Mouse (Mus musculus) intestine, embryonic 14.5 days (tissue): ENCODE measurements at regions not wholly inside any gene's neighbourhood (a gene's known extent, or its start where the extent isn't known, plus 50 kb on each side); places are given as distances from the start of the nearest gene placed in this dataset.

Source experiments
- ATAC-seq: fragments of 200-750 bp; cut with Nextera tagmentation; replicated peaks from 2 replicates; pipeline ENCODE4 v1.8.0; 2017; ENCODE audit warnings: low read depth, moderate number of reproducible peaks, moderate TSS enrichment, moderate library complexity; ENCODE audit not compliant: low FRiP score, low TSS enrichment
- DNase-seq: peaks from one replicate; pipeline ENCODE4 v3.0.0-alpha.2; 2018; ENCODE audit warnings: low spot score
- H3K27ac ChIP-seq: fragments of 300-500 bp; sonication (generic); 2 replicates; pipeline ENCODE4 v1.5.1; 2014; ENCODE audit warnings: low read depth, mild to moderate bottlenecking, control low read depth
- H3K27me3 ChIP-seq: fragments of 300-500 bp; sonication (generic); replicated peaks from 2 replicates; pipeline ENCODE4 v1.6.1; 2014; ENCODE audit warnings: low read length, control low read depth; ENCODE audit not compliant: control insufficient read depth, insufficient read depth
- H3K36me3 ChIP-seq: fragments of 300-500 bp; sonication (generic); 2 replicates; pipeline ENCODE4 v1.6.1; 2014; ENCODE audit warnings: low read length, control low read depth; ENCODE audit not compliant: control insufficient read depth, insufficient read depth
- H3K4me1 ChIP-seq: fragments of 300-500 bp; sonication (generic); replicated peaks from 2 replicates; pipeline ENCODE4 v1.6.1; 2014; ENCODE audit warnings: low read length, control low read depth, mixed read lengths; ENCODE audit not compliant: control insufficient read depth, insufficient read depth
- H3K4me2 ChIP-seq: fragments of 300-500 bp; sonication (generic); 2 replicates; pipeline ENCODE4 v1.6.1; 2014; ENCODE audit warnings: low read length
- H3K4me3 ChIP-seq: fragments of 300-500 bp; sonication (generic); 2 replicates; pipeline ENCODE4 v1.5.1; 2014; ENCODE audit warnings: low read depth, low read length, control low read depth, mixed read lengths
- H3K9ac ChIP-seq: fragments of 300-500 bp; sonication (generic); 2 replicates; pipeline ENCODE4 v1.6.1; 2014; ENCODE audit warnings: mild to moderate bottlenecking, low read length
- H3K9me3 ChIP-seq: fragments of 300-500 bp; sonication (generic); 2 replicates; pipeline ENCODE4 v1.6.1; 2016; ENCODE audit warnings: low read length, control low read depth; ENCODE audit not compliant: control insufficient read depth
- WGBS: fragments of 180-500 bp; shearing (Covaris S2); extraction: QIAGEN DNeasy Blood & Tissue Kit; methylation state at CpG from one replicate; pipeline ENCODE4 v1.1.7; 2014; 5-methylcytosine and 5-hydroxymethylcytosine counted together

GRCm38 (mm10) chr11:63460146-63460545 is 331.4 kb downstream of the Pmp22 start:
- no peaks in the 10 kb centered on the region for H3K9me3 ChIP-seq
- H3K36me3 ChIP-seq = no peaks in the 10 kb centered on the region
- no peak overlapping the region for H3K4me2 ChIP-seq
- no peak overlapping the region for H3K9ac ChIP-seq
- WGBS = 78% methylated on average over 7 of the region's 7 CpGs
- H3K4me3 ChIP-seq = no peak overlapping the region
- DNase-seq (no peak), ATAC-seq (no peak)
- no peaks in the 10 kb centered on the region for H3K4me1 ChIP-seq
- H3K27me3 ChIP-seq = no peaks in the 10 kb centered on the region
- no peak overlapping the region for H3K27ac ChIP-seq

- ATAC-seq = no peak
- Histone ChIP-seq H3K27ac (no peak overlapping the region), H3K9me3 (no peaks in the 10 kb centered on the region), H3K4me2 (no peak overlapping the region), H3K4me3 (no peak overlapping the region), H3K4me1 (no peaks in the 10 kb centered on the region), H3K9ac (no peak overlapping the region), H3K36me3 (no peaks in the 10 kb centered on the region), H3K27me3 (no peaks in the 10 kb centered on the region)
- 55% methylated on average over 18 of the region's 18 CpGs for WGBS
- DNase-seq = no peak
Measured at GRCm38 (mm10) chr11:63463797-63464331, 335.1 kb downstream of the Pmp22 start.

DNA sequence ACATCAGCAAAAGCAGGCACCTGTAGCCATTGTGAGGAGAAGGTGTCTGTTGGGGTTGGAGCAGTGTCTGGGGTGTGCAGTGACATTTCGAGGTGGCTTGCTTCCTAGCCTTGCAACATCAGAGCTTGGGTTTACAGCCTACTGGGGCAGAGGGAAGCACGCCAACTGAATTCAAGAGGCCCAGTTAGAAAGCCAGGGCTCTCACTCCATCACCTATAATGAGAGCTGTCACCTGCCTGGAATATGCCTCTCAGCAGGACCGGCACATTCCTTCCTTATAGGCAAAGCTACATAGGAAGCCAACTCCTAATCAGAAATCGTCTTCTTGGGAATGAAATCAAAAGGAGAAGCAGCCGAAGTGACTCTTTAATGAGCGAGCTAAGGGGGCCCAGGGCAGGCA is 337.2 kb downstream of the Pmp22 start:
- no peaks in the 10 kb centered on the region for H3K9me3 ChIP-seq
- no peaks in the 10 kb centered on the region for H3K27me3 ChIP-seq
- 86% methylated on average over 6 of the region's 6 CpGs for WGBS
- H3K36me3 ChIP-seq = no peaks in the 10 kb centered on the region
- H3K27ac ChIP-seq = no peak overlapping the region
- no peak overlapping the region for H3K4me2 ChIP-seq
- DNase-seq (no peak), ATAC-seq (no peak)
- H3K4me3 ChIP-seq = no peak overlapping the region
- no peak overlapping the region for H3K9ac ChIP-seq
- H3K4me1 ChIP-seq = no peaks in the 10 kb centered on the region

DNA sequence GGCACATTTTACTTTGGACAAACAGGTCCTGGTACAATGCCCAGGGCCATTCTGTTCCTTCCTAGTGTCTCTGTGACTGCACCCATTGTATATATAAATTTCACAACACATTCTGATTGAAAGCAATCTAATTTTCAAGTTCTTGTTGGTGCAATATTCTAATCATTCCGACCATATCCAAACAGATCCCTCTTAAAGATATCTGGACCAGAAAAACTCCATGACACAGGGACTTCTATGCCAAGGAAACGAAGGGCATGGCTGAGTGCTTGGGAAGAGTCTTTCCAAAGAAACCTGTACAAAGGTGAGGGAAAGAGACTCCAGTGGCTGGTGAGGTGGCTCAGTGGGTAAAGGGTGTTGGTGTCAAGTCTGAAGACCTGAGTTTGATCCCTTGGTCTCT is 337.8 kb downstream of the Pmp22 start:
- DNase-seq = no peak
- Histone ChIP-seq H3K4me3 (no peak overlapping the region), H3K4me2 (no peak overlapping the region), H3K9me3 (no peaks in the 10 kb centered on the region), H3K27me3 (no peaks in the 10 kb centered on the region), H3K4me1 (no peaks in the 10 kb centered on the region), H3K9ac (no peak overlapping the region), H3K36me3 (no peaks in the 10 kb centered on the region), H3K27ac (no peak overlapping the region)
- ATAC-seq = no peak
- 89% methylated on average over 2 of the region's 2 CpGs for WGBS

DNA sequence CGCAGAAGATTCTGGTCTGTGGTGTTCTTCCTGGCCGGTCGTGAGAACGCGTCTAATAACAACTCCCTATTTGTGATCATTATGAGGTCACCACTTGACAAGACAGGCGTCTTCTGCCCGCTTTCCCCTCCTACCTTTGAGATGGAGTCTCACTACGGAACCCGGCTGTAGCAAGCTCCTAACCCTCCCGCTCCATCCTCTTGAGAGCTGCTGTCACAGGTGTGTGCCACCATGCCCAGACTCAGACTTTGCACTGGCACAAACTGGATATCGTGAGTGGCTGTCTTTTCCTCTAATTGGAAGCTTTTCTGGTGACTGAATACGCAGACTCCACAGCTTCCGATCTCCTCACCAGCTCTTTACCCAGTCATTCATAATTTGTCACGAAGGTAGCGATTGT is 346.0 kb downstream of the Pmp22 start:
- H3K4me2 ChIP-seq = no peak overlapping the region
- H3K27ac ChIP-seq = no peak overlapping the region
- H3K4me3 ChIP-seq = no peak overlapping the region
- no peaks in the 10 kb centered on the region for H3K4me1 ChIP-seq
- no peak for DNase-seq
- no peaks in the 10 kb centered on the region for H3K36me3 ChIP-seq
- no peaks in the 10 kb centered on the region for H3K27me3 ChIP-seq
- WGBS = 94% methylated on average over 15 of the region's 15 CpGs
- no peak overlapping the region for H3K9ac ChIP-seq
- no peak for ATAC-seq
- H3K9me3 ChIP-seq = no peaks in the 10 kb centered on the region

DNA sequence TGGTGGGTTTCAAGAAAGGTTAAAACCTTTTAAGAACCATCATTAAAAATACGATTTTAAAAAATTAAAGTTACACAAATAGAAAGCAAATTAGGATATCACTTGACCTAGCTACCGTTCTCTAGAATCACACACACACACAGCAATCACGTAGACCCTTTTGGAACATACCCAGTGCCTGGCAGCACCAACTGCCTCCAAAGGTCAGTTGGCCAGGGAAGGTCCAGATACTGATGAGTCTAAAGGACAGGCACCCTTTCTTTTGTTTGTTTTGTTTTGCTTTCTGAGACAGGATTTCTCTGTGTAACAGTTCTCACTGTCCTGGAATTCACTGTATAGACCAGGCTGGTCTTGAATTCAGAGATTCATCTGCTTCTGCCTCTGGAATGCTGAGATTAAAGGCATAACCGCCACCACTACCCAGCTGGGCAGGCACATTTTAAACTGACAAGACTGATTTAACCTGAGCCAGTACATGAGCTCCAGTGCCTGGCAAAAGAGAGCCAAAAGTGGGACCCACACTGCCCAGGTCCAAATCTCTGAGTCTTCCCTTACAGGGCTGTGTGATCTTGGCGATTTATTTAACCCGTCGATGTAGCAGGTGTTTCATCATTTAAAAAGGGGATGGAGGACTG is 353.0 kb downstream of the Pmp22 start:
- H3K27me3 ChIP-seq = no peaks in the 10 kb centered on the region; the same call in 1 of the 2 replicates
- H3K4me2 ChIP-seq = no peak overlapping the region
- H3K4me1 ChIP-seq = no peaks in the 10 kb centered on the region
- peaks cover 4% of the 10 kb centered on the region; the same call in 1 of the 2 replicates for H3K9me3 ChIP-seq
- no peak overlapping the region for H3K4me3 ChIP-seq
- no peak overlapping the region for H3K27ac ChIP-seq
- WGBS = 83% methylated on average over 7 of the region's 7 CpGs
- DNase-seq (no peak), ATAC-seq (no peak)
- H3K36me3 ChIP-seq = no peaks in the 10 kb centered on the region
- no peak overlapping the region for H3K9ac ChIP-seq

DNA sequence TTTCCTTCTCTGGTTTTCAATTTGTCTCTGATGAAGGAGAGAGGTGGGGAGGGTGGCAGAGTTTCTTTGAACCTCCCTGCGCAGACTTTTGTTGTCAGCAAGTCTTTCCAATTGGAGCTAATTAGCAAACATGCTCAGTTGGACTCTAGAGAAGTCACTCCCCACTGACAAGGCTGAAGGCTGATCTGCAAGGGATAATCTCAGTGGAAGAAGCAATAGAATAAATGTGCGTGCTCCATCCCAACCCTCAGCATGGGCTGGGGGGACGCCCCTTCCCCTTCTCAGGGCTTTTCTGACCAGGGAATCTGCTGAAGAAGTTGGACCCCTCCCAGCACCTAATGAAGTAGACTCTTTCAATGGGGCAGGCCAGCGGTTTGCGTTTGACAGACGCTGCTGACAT is 353.8 kb downstream of the Pmp22 start:
- peaks cover 4% of the 10 kb centered on the region; the same call in 1 of the 2 replicates for H3K9me3 ChIP-seq
- no peaks in the 10 kb centered on the region for H3K36me3 ChIP-seq
- no peak overlapping the region for H3K9ac ChIP-seq
- DNase-seq (no peak), ATAC-seq (no peak)
- no peak overlapping the region for H3K4me3 ChIP-seq
- H3K27ac ChIP-seq = no peak overlapping the region
- no peak overlapping the region for H3K4me2 ChIP-seq
- H3K27me3 ChIP-seq = no peaks in the 10 kb centered on the region; the same call in 1 of the 2 replicates
- WGBS = 71% methylated on average over 6 of the region's 6 CpGs
- no peaks in the 10 kb centered on the region for H3K4me1 ChIP-seq

DNA sequence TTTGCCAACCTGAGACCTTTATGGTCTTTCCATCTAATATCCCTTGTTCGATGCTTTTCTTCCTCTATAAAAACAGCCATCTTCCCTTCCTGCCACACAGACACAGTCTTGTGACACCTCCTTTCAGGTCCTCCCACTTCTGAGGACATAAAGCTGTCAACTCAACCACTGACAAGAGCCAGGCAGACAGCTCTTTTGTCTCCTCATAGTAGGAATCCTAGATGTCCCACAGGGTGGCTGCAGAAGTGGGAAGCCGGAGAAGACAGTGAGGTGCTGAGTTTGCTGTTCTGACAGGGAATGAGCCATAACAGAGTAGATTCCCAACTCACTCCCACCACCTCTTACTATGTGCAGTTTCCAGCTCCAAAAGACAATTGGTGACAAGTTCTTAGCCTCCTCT is 358.4 kb downstream of the Pmp22 start:
- Histone ChIP-seq H3K27ac (no peak overlapping the region), H3K4me2 (no peak overlapping the region), H3K9me3 (no peaks in the 10 kb centered on the region), H3K4me3 (no peak overlapping the region), H3K9ac (no peak overlapping the region), H3K27me3 (no peaks in the 10 kb centered on the region; the same call in 1 of the 2 replicates), H3K4me1 (no peaks in the 10 kb centered on the region), H3K36me3 (no peaks in the 10 kb centered on the region)
- no peak for DNase-seq
- 14% methylated on average over 2 of the region's 2 CpGs for WGBS
- ATAC-seq = no peak

- ATAC-seq = no peak
- Histone ChIP-seq H3K9ac (no peak overlapping the region), H3K4me3 (no peak overlapping the region), H3K36me3 (no peaks in the 10 kb centered on the region), H3K27me3 (no peaks in the 10 kb centered on the region), H3K9me3 (no peaks in the 10 kb centered on the region), H3K27ac (no peak overlapping the region), H3K4me2 (no peak overlapping the region), H3K4me1 (no peaks in the 10 kb centered on the region)
- 60% methylated on average over 5 of the region's 5 CpGs for WGBS
- no peak for DNase-seq
Measured at GRCm38 (mm10) chr11:63502181-63502580, 373.4 kb downstream of the Pmp22 start.
